Mouse (Mus musculus): Measurements from ENCODE around the gene Mtmr3.

Gene Mtmr3

DNA sequence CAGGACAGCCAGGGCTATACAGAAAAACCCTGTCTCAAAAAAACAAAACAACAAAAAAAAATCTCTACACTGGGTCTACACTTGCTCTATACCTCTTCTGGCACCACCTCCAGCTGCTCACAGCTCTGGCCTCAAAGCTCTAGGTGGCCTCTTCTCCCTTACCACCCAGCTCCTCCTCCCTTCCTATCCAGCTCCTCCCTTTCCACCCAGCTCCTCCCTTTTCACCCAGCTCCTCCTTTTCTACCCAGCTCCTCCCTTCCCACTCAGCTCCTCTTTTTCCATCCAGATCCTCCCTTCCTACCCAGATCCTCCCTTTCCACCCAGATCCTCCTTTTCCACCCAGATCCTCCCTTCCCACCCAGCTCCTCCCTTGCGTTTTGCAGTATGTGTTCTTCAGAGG lies 127.2 kb downstream of the Mtmr3 start:
- DNase-seq (ENCODE audit: low read depth, low spot score): no peak

DNA sequence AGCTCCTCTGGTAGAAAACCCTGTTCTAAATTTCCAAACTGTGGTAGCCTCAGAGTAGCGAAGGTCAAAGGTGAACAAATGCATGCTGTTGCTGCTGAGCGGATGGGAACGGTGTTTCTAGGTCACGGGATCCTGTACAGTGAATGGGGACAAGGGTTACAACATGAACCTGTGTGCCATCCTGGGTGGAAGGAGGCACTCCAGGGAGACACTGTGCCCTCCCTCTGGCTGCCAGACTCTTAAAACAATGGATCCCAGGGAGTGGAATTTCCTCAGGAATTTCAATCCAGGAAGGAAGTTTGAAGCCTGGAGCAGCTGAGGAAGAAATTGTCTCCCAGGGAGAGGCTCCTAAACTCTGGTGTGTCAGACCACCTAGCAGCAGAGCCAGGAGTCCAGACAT lies 128.5 kb downstream of the Mtmr3 start:
- DNase-seq (ENCODE audit: low read depth, low spot score): no peak

DNA sequence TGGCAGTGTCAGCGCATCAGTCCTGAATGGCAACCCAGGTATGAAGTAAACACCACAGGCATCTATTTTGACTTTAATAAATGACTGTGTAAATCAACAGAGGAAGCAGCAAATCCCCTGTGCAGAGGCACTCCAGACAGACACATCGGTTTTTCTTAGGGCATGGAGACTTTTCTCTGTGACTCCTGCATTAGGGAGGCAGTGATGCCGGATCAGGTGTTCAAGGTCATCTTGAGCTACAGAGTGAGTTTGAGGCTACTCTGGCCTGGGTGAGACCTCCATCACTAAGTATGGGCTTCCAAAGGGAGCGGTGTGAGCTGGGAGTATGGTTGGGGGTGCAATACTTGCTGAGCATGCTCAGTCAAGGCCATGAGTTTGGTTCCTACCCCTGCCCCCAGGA lies 130.0 kb downstream of the Mtmr3 start:
- no peak for DNase-seq (ENCODE audit: low read depth, low spot score)

DNA sequence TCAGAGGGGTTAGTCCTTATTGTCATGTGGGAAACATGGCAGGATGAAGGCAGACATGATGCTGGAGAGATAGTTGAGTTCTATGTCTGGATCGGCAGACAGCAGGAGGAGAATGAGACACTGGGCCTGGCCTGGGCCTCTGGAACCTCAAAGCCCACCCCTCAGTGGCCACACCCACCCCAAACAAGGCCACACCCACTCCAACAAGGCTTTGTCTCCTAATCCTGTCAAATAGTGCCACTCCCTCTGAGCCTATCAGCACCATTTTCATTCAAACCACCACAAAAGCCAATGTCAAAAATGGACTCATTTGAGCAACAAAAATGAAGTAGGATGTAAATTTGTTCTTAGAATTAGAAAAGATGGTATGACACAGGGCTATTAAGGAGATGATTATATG lies 130.5 kb downstream of the Mtmr3 start:
- no peak for DNase-seq (ENCODE audit: low read depth, low spot score)

DNA sequence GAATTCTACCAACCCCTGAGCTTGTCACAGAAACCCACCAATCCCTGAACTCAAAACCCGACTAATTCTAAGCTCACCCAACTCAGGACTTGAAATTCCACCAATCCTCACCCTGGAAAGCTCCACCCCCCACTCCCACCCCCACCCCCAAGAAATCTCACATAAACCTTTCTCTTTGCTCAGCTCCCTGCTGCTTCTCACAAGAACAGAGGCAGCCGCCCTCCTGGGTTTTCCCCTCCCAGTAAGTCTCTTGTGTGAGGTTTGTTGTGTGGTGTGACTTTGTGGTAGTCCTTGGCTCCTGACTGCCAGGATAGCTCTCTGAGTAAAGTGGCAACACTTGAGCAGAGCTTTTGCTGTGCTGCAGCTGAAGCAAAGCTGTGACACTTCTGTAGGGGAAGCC lies 131.8 kb downstream of the Mtmr3 start:
- no peak for DNase-seq (ENCODE audit: low read depth, low spot score)

DNA sequence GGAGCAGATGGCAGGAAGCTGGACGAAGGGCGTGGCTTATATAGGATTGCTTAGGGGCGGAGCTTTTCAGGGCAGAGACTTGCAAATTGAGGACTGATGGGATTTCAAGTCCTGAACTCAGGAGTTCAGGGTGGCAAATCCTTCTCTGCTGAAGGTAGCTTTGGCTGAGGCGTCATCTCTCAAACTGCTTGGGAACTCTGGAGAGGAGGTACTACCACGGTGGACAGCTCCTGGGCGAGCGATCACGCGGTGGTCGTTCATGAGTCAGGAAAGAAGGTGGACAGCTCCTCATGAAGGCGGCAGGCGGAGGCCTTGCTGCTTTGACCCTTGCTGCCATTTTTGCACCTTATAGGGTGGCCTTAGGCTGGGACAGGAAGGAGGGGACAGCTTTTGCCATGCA lies 133.5 kb downstream of the Mtmr3 start:
- no peak for DNase-seq (ENCODE audit: low read depth, low spot score)

DNA sequence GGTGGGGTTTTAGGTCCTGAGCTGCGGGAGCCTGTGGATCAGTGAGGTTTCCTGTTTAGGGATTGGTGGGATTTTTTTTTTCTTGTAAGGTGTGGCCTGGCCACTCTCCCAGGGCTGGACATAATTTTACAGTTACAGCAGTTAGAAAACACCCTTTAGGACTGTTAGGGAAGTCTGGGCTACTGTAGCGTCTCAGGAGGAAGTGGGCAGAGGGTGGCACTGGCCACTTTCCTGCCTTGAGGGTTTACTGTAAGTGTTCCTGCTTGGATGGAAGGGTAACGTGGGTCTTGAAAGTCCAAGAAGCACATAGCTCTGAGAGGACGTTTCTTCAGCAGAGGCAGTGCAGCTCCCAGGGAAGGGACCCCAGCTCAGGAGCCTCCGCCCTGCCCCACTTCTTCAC lies 134.0 kb downstream of the Mtmr3 start:
- no peak for DNase-seq (ENCODE audit: low read depth, low spot score)

DNA sequence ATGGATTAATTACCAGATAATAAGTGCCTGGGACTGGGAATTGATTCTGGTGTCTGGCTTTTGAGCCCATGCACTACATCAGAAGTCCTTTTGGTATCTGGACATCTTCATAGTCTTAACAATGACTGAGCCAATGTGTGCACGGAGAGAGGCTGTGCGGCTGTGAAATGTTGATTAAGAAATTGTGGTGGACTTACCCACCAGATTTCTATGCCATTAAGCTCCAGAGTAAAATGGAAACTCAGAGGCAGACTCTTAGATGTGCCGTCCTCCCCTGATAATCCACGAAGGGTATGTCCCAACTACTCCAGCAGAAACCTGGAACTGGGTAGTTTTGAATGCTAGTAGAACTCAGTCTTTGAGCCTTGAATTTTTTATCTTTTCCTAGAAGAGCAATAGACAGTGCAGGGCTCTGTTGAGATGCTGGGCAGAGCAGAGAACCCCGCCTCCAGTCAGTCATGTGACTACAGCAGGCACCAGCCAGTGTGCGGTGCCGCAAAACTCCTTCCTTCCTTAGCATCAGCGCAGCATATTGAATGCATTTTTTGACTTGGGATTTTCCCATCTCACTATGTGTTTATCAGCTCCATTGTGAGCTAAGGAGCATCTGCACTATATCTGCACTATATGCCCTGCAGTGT lies 139.6 kb downstream of the Mtmr3 start:
- DNase-seq (ENCODE audit: low read depth, low spot score): no peak

DNA sequence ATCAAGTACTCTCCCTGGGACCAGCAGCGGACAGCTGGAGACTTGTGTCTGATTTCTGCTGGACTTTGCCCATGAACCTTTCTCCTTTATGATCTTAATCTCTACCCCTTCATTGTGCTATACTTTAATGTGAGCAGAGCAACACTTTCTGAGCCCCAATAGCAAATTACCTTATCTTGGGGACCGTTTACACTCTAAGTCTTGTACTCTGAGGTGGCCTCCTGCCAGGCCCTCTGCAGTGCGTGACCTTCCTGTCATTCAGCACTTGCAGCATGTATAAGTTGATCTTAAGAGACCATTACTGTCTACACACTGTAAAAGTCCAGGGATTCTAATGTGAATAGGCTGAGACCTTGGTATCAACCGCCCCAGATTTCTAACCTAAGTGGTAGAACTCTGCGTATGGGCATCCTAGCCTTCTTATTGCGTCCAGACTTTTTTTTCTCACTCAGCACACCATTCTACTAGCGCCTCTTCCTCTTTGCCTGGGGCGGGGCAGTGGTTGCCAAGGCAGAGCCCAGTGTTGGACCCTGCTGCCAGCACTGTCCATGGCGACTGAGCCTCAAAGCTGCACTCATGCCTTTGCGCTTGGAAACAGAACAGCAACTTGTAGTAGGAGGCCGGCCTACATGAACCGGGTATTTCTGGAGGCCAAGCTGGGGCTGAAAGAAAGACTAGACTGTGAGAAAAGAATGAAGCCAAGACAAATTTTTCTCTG lies 142.0 kb downstream of the Mtmr3 start:
- DNase-seq (ENCODE audit: low read depth, low spot score): no peak

DNA sequence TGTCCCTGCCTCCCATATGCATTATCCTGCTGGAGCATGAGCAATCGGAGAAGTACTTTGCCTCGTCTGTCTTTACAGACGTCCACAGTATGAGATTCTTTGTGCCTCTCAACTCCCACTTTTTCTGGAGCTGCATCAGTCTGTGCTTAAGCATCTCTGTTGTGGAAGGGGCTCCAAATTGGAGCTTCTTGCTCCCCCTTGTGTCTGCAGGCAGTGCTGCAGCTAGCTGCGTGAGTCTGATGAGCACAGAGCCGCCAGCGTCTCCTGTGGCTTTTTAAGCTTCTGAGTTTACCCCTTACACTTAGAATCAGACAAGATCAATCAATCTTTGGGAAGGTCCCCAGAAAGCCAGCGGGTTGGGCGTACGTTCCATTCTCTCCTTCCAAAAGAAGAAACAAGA lies 143.5 kb downstream of the Mtmr3 start:
- DNase-seq (ENCODE audit: low read depth, low spot score): peak; percentile 55

DNA sequence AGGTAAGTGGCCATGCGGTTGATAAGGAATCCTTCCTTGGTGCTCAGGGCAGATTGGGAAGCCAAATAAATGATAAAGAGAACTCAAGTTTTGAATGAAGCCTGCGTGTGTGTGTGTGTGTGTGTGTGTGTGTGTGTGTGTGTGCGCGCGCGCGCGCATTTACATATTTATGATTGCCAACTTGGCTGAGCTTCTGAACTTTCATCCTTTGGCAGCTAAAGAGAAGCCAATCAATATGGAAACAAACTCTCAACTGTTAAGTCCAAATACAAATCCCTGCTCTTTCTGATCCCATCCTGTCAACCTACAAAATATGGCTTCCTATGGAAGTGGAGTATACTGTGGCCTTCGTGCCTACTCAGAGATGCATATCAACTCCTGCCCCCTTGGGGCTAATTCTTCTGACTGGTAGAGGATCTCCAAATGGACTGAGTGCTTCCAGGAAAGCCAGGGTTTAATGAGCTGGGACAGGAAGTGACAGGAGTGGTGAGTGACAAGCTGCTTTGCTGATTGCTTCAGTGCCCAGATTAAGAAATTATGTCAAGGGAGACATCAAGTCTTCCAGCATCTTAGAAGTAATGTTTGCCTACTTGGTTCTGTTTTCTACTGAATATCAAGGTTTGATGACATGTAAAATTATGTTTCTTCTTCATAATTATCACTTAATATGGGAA lies 148.3 kb downstream of the Mtmr3 start:
- DNase-seq (ENCODE audit: low read depth, low spot score): no peak

DNA sequence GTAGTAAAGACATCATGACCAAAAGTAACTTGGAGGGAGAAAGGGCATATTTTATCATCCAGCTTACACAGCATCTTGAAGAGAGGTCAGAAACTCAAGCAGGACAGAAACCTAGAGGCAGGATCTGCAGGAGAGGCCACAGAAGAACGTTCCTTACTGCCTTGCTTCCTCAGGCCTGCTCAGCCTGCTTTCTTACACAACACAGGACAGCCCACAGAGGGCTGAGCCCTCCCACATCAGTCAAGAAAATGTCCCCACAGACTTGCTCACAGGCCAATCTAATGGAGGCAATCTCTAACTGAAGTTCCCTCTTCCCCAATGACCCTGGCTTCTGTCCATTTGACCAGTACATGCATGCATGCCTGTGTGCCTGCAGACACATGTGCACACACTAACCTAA lies 152.4 kb downstream of the Mtmr3 start:
- no peak for DNase-seq (ENCODE audit: low read depth, low spot score)

DNA sequence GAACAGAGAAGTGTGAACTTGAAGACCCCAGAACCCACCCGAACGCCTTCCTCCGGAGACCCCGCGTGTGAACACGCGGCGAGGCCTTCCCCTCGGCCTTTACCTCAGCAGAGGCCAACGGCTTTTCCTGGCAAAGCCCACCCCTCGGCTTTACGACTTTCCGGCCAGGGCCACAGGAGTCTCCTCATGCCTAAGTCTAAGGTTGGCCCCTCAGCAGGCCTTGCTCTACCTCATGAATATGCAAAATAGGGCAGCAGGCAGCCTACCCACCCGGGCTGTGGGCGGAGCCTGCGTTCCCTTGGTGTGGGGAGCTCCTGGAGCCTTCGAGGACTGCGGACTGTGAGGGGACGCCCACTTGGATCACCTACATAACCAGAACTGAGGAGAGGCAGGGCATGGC lies 153.7 kb downstream of the Mtmr3 start, which contains the start of gene Hormad2:
Hormad2 (minus strand) TSS at position 128 of the 400 bp plus-strand sequence.
- no peak for DNase-seq (ENCODE audit: low read depth, low spot score)

DNA sequence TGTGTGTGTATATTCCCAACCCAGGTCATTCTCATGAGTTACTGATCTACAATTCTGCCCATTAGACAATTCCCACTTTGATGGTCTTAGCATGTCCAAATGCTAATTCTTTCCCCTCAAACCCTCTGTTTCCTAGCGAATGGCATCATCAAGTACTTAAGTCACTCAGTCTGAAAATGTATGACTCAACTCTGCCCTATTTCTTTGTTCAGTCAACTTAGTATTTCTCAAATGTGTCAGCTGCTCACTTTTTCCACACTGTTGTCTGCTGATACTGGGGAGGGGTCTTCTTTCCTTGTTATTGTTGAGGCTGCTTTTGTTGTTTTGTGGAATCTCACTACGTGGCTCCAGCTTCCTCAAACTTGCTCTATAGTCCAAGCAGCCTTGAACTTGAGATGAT lies 156.5 kb downstream of the Mtmr3 start:
- no peak for DNase-seq (ENCODE audit: low read depth, low spot score)

DNA sequence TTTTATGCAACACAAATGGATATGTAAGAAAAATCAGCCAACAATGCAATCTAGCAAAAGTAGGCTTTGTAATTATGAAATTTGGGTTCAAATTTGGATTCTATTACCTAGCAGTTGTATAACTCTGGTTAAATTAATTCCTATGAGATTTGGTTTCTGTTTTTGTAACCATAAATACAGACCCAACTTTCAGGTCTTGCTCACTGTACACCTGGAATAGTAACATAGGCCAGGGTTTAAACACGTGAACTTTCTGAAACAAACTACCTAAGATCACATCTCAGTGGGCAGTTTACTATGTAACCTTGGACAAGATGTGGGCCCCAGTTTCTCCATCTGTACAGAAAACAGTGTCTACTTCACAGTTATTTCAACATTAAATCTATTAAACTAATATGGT lies 157.3 kb downstream of the Mtmr3 start:
- DNase-seq (ENCODE audit: low read depth, low spot score): no peak

DNA sequence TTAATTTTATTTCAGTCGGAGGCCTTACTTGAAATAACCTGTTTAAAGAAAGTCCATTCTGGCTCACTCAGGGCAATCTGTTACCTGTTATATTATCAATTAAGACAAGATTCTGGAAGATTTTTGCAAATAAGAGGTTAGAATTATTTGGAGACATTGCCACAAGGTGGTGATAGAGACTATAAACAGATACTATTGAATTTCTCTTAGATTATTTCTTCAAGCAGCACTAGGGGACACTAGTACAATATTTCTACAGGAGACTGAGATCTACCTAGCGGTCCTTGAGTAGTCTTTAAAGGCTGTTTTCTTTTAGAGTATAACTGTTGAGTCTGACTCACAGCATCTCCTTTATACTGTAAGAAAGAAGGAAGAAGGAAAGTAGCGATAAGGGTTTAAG lies 158.0 kb downstream of the Mtmr3 start:
- DNase-seq (ENCODE audit: low read depth, low spot score): no peak

DNA sequence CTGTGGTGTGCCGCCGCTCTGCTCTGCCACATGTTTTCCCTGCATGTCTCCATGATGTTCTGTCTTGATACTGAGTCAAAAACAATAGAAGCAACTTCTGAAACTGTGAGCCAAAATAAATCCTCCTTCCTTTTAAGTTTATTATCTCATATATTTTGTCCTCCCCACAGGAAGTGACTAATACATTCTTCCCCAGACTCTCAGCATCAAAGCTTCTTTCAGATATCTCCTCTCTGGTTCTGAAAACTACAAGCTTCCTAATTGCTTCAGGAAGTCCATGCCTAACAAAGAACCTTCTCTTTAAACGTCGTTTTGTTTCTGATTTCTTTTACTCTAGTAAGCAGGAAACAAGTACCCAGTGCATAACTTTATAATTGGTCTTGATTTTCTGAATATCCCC lies 160.2 kb downstream of the Mtmr3 start:
- no peak for DNase-seq (ENCODE audit: low read depth, low spot score)
